Mouse (Mus musculus) embryonic fibroblast, embryonic 13.5 days (primary cell): Measurements from ENCODE around the gene Aanat.

ENCODE experiments used
- CTCF ChIP-seq: IDR thresholded peaks from 2 replicates; pipeline ENCODE4 v1.5.1; 2011; ENCODE audit warnings: mild to moderate bottlenecking, control low read depth, low read length, moderate library complexity, borderline replicate concordance; ENCODE audit not compliant: insufficient read depth
- POLR2A ChIP-seq: IDR thresholded peaks from 2 replicates; pipeline ENCODE4 v1.6.1; 2011; ENCODE audit warnings: low read depth, mild to moderate bottlenecking, control low read depth, low read length, moderate library complexity

DNA sequence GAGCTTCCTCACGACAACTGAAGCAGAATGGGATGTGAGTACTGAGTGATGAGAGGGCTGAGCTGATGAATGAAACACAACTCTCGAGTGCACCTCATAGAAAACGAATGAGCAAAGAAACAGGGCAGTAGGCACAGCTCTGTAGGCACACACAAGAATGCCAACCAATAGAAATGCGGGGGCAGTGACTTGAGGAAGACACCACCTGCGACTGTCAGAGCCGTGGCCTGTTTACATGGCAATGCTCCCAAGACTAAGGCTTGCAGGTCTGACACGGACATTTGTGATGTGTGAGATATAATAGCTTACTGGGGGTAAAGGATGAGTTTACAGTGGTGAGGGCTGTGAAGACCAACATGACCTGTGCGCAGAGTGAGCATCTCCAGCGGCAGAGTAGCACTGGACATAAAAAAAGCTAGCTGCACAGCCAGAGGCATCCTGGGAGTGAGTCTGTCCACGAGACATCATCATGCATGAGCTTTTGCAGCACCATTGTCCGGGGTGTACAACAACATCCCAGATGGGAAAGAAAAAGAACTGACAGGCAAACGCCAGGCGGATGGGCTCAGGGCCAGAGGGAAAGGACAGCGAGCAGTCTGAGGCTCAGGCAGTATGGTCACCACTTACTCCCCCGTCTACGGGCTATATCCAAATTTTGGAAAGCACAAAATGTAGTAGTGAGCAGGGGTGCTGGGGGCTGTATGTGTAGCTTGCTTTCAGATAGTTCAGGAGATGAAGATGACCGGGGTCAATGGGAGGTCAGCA is 38.8 kb upstream of the Aanat start:
- TF ChIP-seq CTCF (no peak), POLR2A (no peak)
